Mouse (Mus musculus) left cerebral cortex, postnatal 36 days (tissue): ENCODE measurements around the gene Gm3435. TPM values are rescaled to one million over a fixed set of nuclear protein-coding genes. Genes with fewer than 3 reads are reported as not detected.
"Not testable (repeated sequence)": the region's sequence is repeated elsewhere in the genome, so short reads cannot be mapped to it uniquely, and the experiment has no call there.

Source experiments
- DNase-seq, 2 experiments: peaks; one replicate each; pipeline ENCODE4 v3.0.0; 2021 to 2022; ENCODE audit warnings: low spot score in 2 of 2, mixed read lengths in 1 of 2
- intact Hi-C: fragments of 180-260 bp; cut with DNase I; formaldehyde crosslinking; loops from one replicate; pipeline ENCODE4 v1.15.1; 2025
- total RNA-seq, 2 experiments: library from RNA; stranded (reverse); gene quantifications; 2 replicates each; pipeline ENCODE4 v1.2.3; 2021

Gene Gm3435
- total RNA-seq, 2 experiments from 2014 or later: 3.4 to 6.3 TPM

DNA sequence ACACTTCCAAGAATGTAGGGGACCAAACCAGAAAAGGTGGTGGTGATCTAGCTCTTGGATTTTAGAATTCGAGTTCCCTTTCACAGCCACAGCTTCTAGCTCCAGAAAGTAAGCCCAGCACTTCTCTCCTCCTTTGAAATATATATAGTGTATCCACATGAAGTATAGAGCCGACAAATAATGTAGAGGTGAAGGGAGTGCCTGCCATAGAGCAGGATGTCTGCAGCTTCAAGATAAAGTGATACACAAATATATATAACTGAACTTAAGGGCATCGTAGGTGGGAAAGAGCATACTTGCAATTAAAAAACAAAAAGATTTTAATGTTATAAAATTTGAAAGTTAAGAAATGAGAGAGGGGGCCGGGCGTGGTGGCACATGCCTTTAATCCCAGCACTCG is 15.5 kb downstream of the Gm3435 start:
- intact Hi-C loops, DNase-seq: not testable (repeated sequence)

- intact Hi-C loops, DNase-seq: not testable (repeated sequence)
Observed at GRCm38 (mm10) chr17:15031414-15031813, 21.4 kb downstream of the Gm3435 start.

GRCm38 (mm10) chr17:15040455-15040854 is 30.5 kb downstream of the Gm3435 start:
- intact Hi-C loops, DNase-seq: not testable (repeated sequence)

DNA sequence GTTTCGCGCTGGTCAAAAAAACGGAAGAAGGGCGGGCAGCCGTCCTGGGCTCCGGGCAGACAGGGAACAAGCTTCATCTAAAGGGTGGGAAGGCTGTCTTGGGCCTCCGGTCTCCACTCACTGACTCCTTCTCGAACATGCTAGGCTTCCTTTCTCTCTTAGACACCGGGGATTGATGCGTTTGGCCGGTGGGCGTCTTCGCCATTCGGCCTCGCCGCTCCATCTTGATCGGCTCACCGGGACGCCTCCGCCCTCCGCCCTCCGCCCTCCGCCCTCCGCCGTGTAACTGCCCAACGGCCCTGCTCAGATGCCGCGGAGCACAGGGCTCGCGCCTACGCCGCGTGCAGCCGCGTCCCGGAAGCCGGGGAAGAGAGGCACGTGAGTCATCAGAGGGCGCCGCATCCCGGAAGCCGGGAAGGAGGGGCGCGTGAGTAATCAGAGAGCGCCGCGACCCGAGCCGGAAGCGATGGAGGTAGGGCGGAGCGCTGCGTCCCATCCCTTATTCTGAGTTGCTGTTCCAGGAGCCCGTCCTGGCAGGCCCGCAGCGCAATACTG is 31.3 kb downstream of the Gm3435 start, which contains the start of the genes Ermard, Tcte3 and Gm3448:
Gene Ermard, plus strand, starts transcription at position 34 of the 555 bp plus-strand sequence.
Gene Tcte3, minus strand, starts transcription at position 314 of the 555 bp plus-strand sequence.
Gene Gm3448, minus strand, starts transcription at position 363 of the 555 bp plus-strand sequence.
- intact Hi-C loops: not testable (repeated sequence)
- peak; percentile 46 to 64 for DNase-seq

- DNase-seq, intact Hi-C loops: not testable (repeated sequence)
Observed at GRCm38 (mm10) chr17:15050338-15050737, 40.4 kb downstream of the Gm3435 start.

GRCm38 (mm10) chr17:15052766-15053165 is 42.8 kb downstream of the Gm3435 start:
- intact Hi-C loops, DNase-seq: not testable (repeated sequence)

DNA sequence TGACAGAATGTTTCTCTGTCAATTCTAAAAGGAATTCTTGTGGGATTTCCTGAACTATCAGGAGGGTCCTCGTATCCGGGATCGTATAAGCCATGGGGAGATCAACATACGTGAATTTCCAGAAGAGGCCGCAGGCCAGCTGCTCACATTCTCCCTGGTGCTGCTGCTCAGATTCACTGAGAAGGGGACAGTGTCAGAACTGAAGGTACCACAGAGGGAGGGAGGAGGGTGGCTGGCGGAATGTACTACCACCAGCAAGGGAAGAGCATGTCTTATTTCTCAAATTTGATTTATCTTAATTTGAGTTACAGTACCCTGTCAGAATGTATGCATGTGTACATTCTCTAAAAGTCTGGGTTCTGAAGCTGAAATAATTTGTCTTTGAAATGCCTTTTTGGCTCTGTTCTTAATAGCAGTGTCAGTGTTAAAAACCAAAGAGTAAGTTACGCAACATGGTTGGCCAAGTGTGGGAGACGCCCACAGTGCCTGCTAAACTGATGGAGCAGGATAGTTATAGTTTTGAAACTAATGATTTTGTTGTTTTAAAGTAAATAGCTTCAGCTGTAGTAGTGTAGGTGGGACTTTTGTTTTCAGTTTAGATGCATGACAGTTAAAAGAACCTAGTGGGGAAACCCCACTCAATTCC is 43.3 kb downstream of the Gm3435 start:
- intact Hi-C loops: not testable (repeated sequence)

GRCm38 (mm10) chr17:15053829-15054200 is 43.8 kb downstream of the Gm3435 start:
- intact Hi-C loops: not testable (repeated sequence)
- DNase-seq: peak in 1 of 2 experiments; percentile 2

More for the DNA sequence above, 43.3 kb downstream of the Gm3435 start:
- peak in 1 of 2 experiments; percentile 2 for DNase-seq

DNA sequence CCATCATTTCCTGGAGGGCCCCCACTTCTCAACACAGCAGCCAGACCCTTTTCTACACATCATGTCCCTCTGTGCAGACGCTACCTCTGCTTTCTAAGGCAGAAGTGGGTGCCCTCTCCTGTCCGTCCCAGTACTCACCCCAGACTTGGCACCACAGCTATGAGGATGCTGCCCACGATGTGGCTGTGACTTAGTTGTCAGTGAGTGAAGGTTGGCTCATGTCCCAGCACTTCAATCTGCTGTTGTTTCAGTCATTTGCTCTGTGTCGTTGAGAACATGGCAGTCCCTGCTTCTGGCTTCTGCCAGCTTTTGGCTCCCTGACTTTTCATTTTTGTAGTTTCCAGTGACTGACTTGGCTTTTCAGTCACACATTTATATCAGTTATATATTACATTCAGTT is 45.9 kb downstream of the Gm3435 start:
- DNase-seq: peak; percentile 32 to 45
- intact Hi-C loops: no loop called here

DNA sequence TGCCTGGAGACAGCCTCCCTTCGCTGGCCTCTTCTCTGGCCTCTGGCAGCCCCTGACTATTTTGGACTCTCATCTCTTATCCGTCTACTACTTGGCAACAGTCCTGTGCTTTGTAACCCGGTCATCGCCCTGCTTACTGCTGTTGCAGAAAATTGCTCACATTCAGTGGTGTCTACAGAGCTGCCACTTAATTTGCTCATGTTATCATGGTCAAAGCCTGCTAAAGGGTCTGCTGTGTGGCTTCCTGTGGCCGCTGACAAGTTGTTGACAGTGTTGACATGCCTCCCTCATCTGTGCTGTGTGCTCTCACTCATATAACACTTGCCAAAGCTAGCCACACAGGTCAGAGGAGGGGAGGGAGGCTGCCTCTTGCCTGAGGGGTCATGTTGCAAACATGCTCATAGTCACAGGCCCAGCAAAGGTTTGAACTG is 48.2 kb downstream of the Gm3435 start:
- no peak for DNase-seq
- intact Hi-C loops: no loop called here

DNA sequence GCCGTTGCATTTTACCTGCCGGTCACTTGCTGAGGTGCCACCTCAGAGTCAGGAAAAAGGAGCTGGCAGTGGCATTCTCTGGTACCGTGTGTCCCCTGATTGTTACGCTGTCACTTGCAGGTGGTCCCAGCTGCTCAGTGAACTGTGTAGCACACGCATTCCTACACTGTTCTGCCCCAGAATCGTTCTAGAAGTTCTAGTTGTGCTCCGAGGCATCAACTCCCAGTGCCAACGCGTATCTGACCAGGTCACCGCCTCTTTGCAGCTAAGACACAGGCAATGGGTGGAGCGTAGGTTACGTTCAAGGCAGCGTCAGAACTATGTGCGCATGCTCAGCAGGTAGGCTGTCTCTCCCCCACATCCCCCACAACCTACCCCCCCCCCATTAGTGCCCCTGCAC is 49.7 kb downstream of the Gm3435 start:
- DNase-seq: no peak
- intact Hi-C loops: no loop called here

DNA sequence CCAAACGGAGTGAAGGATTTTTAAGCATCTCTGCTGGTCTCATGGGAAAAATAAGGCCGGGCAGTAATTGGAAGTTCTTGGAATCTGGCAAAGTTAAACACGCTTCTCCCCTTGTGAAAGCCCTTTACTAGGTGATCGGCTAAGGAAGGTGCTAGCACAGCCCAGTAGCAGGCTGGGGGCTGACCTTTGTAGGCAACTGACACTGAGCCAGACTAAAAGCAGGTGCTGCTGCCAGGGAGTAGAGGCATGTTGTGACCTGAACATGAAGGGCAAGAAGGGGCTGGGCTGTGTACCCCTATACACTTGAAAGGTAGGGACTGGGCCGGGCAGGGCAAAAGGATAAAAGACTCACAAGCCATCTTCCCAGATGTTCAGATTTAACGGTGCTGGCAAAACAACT is 50.4 kb downstream of the Gm3435 start:
- intact Hi-C loops: no loop called here
- no peak for DNase-seq

- DNase-seq: peak; percentile 62 to 74
- intact Hi-C loops: loop anchor here (1.0 kb wide), 2 partner anchors 312 to 402 kb away; no protein-coding TSS in a partner anchor
Observed at GRCm38 (mm10) chr17:15065391-15066024, 55.5 kb downstream of the Gm3435 start.

DNA sequence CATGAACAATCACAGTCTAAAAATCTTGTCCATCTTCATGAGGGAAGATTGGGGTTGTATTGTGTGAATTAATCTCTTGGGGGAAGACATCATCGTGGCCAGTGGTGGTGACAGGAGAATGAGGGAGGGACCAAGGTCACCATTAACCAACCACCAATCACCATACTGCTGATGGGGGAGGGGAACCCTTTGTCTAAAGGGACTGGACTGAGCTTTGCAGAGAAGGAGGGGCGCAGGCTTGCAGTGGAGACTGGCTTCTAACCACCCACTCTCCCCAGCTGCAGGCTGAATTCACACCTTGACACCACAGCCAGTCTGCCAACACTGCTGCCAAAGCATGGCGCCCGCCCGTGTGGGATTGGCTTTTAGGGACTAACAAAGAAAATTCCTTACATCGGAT is 56.1 kb downstream of the Gm3435 start:
- no peak for DNase-seq
- intact Hi-C loops: no loop called here

DNA sequence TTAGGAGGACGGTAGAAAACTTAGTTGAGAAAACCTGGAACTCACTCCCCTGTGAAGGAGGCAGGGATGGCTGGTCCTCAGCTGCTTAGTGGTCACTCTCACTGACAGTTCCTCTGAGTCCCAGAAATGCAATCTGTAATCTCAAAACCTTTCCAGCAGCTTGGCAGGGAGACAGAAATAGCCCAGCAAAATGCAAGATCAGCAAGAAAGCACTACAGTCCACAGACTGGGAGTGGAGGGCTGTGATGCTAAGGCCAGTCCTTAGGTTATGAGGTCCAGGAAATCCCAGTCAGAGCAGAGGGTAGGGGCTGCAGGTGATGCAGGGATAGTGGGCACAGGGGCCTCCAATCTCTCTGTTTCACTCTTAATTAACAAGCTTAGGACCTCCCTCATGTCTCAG is 56.9 kb downstream of the Gm3435 start:
- DNase-seq: no peak
- intact Hi-C loops: no loop called here

DNA sequence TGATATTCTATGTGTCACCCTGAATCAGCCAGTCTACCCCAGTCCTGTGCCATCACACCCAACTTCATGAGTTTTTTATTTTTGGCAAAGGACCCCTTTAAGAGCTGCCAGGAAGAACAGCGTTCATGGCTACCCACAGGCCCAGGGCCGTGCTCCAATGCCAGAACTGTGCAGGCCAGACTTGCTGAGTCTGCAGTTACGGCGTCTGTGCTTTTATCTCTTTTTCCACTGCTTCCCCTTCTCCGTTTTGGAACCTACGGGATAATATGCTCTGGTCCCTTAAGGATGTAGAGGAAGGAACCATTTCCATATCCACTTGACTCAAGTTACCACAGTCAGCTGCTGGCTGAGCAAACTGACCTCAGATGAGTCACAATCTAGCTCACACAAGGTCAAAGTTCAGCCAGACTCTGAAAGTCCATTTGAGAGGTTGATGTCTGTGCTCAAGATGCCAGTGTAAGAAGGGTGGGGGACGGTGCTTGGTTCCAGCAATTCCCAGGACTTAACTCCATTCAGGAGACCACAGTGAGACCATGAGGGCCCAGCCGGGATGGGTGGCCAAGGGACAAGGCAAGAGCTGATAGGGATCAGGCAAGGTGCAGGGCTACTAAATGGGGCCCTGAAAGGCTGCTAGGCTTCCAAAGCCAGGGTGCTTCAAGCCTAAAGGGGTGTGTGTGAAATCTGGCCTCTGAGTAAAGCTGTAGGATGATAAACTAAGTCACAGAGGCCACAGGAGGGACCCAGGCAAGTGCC is 58.2 kb downstream of the Gm3435 start:
- intact Hi-C loops: no loop called here
- DNase-seq: no peak

DNA sequence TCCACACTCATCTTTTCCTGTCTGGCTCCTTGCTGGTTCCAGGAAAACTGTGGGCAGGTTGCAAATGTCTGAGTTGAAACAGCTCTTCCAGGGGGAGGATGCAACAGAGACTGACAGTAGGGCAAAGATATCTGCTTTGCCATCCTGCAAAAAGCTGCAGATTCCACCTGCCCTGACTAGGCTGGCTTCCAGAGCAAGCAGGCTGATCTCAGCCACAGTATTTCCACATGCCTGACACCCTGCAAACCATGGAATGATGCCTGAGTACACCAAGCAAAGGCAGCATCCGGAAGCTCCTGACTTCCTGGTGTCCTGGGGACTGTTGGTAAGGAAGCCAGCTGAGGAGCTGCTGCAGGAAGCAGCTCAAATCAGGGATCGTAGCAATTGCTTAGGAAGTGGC is 59.1 kb downstream of the Gm3435 start:
- intact Hi-C loops: no loop called here
- peak; percentile 16 to 21 for DNase-seq
